14 mouse cellular contexts compared by ENCODE assay signal in the genomic region with DNA sequence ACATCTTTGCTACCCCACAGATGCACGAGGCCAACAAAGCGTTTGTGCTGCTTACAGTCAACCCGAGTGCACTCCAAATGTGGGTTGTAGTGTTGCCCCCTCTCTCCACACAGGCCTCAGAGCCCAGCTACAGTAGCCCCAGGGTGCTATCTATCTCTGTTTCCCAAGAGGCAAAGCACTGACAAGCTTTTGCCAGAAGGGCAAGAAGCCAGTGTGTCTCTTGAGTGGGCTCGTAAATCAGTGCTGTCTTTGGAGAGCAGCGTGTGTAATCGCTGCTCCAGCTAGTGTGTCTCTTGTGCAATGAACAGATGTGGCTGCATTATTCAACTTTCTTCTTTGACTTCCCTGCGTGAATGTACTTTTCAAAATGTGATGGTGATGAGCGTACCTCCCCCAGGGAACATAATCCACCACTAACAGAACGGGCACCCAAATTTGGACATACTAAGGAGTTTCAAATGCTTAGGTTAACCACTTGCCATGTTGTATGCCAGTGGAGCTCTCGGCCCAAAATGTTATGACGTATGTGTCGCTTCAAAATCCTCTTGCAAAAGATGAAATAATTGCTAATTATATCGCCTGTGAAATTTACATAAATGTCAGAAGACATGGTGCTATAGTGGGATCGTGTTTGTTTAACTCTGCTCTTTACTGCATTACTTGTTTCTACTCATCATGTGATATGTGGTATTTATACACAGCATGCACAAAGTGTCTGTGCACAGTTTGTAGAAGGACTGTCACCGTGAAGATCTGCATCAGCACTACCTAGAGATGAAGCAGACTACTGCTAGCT.
A peak's percentile ranks its signal among the peaks of the same experiment; 100 is the strongest.
DNase-seq lines count a peak whose midpoint lies in the region; ATAC-seq and TF ChIP-seq lines count a peak whose summit lies in the region.
"Had no signal": no experiment of that assay in that cellular context is flagged by ENCODE, and none has a peak within 500 bp of the region (broad histone marks: within the 10 kb centered on the region; RNA-seq: fewer than 3 reads in every experiment).

No protein-coding gene starts in this region.

- H3K9me3 ChIP-seq in intestine, postnatal 0 days (ENCODE audit: control insufficient read depth) = no peaks in the 10 kb centered on the region
- H3K9me3 ChIP-seq: embryonic facial prominence, embryonic 13.5 days; hindbrain, embryonic 13.5 days; limb, embryonic 15.5 days; midbrain, embryonic 10.5 days had no signal

- ATAC-seq in intestine, postnatal 0 days = no peak
- ATAC-seq: Patski had no signal

- 62% methylated on average over 15 of the region's 15 CpGs for WGBS in intestine, postnatal 0 days

- no peak overlapping the region for H3K4me3 ChIP-seq in intestine, postnatal 0 days (ENCODE audit: low read depth, low read length)
- H3K4me3 ChIP-seq: embryonic facial prominence, embryonic 13.5 days; hindbrain, embryonic 13.5 days; layer of hippocampus, adult 2 months; limb, embryonic 15.5 days; midbrain, embryonic 10.5 days had no signal

- no peak overlapping the region for H3K9ac ChIP-seq in intestine, postnatal 0 days (ENCODE audit: low read depth, low read length)
- H3K9ac ChIP-seq: embryonic facial prominence, embryonic 13.5 days; hindbrain, embryonic 13.5 days; limb, embryonic 15.5 days had no signal

- no peaks in the 10 kb centered on the region for H3K36me3 ChIP-seq in intestine, postnatal 0 days (ENCODE audit: control insufficient read depth, insufficient read depth)
- H3K36me3 ChIP-seq: embryonic facial prominence, embryonic 13.5 days; hindbrain, embryonic 13.5 days; limb, embryonic 15.5 days; midbrain, embryonic 10.5 days had no signal

- peak; percentile 44 for DNase-seq in embryo, embryonic 10 days (ENCODE audit: low spot score)
- no peak for DNase-seq in embryo, embryonic 11 days
- peak; percentile 6 for DNase-seq in layer of hippocampus, adult 9-11 months
- no peak for DNase-seq in layer of hippocampus, postnatal 10 days (ENCODE audit: low spot score in 2 of 2)
- peak; percentile 17 for DNase-seq in ZHBTc4 (ENCODE audit: low read depth, low spot score)
- DNase-seq in spleen, postnatal 4 days (ENCODE audit: low spot score in 2 of 2) = no peak
- DNase-seq in left cerebral cortex, adult 9 months (ENCODE audit: low spot score in 2 of 2) = no peak

- H3K4me2 ChIP-seq in intestine, postnatal 0 days (replicated peaks; ENCODE audit: low read depth) = no peak overlapping the region
- H3K4me2 ChIP-seq: embryonic facial prominence, embryonic 13.5 days; hindbrain, embryonic 13.5 days; limb, embryonic 15.5 days had no signal

- no peaks in the 10 kb centered on the region for H3K4me1 ChIP-seq in intestine, postnatal 0 days (replicated peaks; ENCODE audit: control insufficient read depth, insufficient read depth, low read length)
- H3K4me1 ChIP-seq: embryonic facial prominence, embryonic 13.5 days; limb, embryonic 15.5 days; midbrain, embryonic 10.5 days had no signal

- no peak overlapping the region for H3K27ac ChIP-seq in intestine, postnatal 0 days (ENCODE audit: low read depth, low read length)
- H3K27ac ChIP-seq: embryonic facial prominence, embryonic 13.5 days; hindbrain, embryonic 13.5 days; layer of hippocampus, adult 2 months; limb, embryonic 15.5 days; midbrain, embryonic 10.5 days had no signal

- no peaks in the 10 kb centered on the region for H3K27me3 ChIP-seq in intestine, postnatal 0 days (replicated peaks; ENCODE audit: control insufficient read depth, insufficient read depth, low read length)
- H3K27me3 ChIP-seq: embryonic facial prominence, embryonic 13.5 days; hindbrain, embryonic 13.5 days; limb, embryonic 15.5 days; Patski had no signal

- TF ChIP-seq CTCF in intestine, postnatal 0 days (IDR thresholded peaks at IDR 0.05; ENCODE audit: low read depth) = 0 out of 2 replicates have a peak, but pooled peaks have one; percentile 6

Comparison
In these comparisons a context has a peak if more than half of its experiments do, and no peak if none do; other contexts are left out.
1. DNase-seq: peak in embryo, embryonic 10 days (single experiment), layer of hippocampus, adult 9-11 months (single experiment) and ZHBTc4 (single experiment); none in embryo, embryonic 11 days (single experiment), layer of hippocampus, postnatal 10 days (0 of 2), spleen, postnatal 4 days (0 of 2) and left cerebral cortex, adult 9 months (0 of 2).